Mouse (Mus musculus): Measurements from ENCODE around the gene Abcc4.

GRCm38 (mm10) chr14:118611714-118612113 lies 94.3 kb downstream of the Abcc4 start:
- TF ChIP-seq POLR2A (IDR thresholded peaks at IDR 0.05; ENCODE audit: insufficient read depth, low read depth, low read length) (no peak), EP300 (IDR thresholded peaks at IDR 0.05; ENCODE audit: insufficient read depth, low read depth, low read length) (no peak)

All from heart, adult 2 months (tissue).